Mouse (Mus musculus) urinary bladder, postnatal 10 days (tissue): ENCODE results near the gene Zxdb.
"Not testable (repeated sequence)": the region's sequence is repeated elsewhere in the genome, so short reads cannot be mapped to it uniquely, and the experiment has no call there.

Experiments used
- DNase-seq: peaks from one replicate; pipeline ENCODE4 v3.0.0; 2022; ENCODE audit warnings: low spot score

The Zxdb gene

DNA sequence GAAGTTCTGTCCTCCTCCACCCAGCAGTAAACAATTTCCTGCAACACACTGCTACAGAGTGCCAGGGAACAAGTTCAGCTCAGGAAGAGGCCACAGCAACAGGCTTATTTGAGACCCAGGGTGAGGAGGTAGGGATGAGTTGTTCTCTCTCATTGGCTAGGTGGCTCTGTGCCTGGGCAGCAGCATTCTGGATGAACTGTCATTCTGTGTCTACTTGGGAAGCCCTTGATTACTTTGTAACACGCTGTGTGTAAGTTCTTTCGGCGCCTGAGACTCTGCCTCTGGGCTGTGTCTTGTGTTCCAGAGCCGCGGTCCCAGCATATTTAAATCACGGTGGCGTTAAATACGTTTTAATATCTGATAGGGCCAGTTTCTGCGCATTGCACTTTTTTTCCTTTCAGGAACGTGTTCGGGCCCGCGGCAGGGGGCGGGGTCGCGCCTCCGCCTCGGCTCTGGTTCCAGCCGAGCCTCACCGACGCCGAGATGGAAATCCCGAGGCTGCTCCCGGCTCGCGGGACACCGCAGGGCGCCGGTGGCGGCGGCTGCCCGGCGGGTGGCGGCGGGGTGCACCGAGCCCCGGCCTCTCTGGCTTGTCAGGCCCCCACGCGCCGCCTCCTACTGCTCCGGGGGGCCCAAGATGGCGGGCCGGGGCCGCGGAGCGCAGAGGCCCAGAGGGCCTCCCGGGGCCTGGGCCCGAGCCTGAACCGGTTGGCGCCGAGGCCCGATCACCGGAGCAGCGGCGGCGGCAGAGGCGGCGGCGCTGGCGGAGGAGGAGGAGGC, at the start of gene Zxdb:
Gene Zxdb (plus strand): TSS at position 378 of the 780 bp plus-strand sequence.
- DNase-seq, result not testable (repeated sequence)

DNA sequence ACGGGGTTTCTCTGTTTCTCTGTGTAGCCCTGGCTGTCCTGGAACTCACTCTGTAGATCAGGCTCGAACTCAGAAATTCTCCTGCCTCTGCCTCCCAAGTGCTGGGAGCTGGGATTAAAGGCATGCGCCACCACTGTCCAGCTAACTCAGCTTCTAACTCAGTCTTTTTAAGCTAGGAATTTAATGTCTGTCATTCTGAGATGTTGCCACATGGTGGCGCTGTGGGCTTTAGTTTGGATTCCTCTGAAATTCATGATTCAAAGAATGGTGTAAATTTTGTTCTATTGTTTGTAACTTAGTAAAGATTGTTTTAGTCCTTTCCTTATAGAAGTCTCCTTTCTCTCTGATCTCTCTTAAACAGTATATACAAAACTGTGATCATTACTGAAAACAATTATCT, 49.4 kb upstream of the Zxdb start:
- no peak for DNase-seq

DNA sequence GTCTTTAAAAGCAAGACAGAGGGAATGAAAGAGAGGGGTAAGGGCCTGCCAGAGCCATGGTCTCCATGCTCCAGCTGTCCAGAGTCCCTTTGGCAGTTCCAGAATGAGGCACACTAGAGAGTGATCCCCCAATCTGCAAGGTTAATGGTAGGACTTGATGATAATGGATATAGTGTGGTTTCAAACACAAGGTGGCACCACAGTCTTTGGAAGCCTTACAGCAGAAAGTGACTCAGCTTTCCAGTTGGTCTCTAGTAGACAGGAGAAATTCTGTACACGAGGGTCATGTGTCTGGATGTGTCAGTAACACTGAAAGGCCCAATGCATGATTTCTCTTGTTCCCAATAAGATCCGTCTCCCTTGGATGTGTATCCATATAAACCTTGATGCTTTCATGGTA, 42.8 kb upstream of the Zxdb start:
- DNase-seq, result not testable (repeated sequence)

DNA sequence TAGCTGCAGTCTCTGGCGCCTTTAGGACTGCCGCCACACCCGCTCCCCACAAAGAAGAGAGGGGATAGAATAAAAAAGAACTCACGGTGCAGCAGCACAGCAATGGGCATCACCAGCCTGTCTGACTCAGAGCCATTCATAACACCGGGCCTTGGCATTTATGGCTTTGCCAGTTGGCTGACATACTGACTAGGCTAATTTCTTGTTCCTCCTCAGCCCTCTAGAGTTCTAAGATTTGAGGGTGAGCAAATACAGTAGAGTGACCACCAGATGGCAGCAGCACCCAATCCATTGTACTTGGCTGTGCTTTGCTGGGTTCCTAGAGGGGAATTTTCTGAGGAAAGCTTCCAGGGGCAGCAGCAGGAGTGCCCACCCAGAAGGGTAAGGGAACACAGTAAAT, 34.8 kb upstream of the Zxdb start:
- not testable (repeated sequence) for DNase-seq

DNA sequence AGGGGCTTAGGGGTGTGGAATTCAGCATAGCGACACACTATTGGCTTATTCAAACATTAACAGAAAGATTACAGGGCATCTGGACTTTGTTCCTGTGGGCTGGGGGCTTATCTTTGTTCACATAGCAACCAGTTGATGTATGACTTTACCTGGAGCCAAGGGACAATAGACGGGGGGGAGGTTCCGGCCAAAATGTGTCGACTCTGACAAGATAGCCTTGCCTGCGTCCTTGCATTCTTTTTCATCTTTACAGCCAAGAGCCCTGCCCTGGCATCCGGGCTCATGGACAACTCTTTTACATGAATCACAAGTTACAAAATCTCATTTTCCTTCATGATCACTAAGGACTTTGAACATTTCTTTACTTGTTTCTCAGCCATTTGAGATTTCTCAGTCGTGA, 17.7 kb upstream of the Zxdb start:
- DNase-seq, result not testable (repeated sequence)

DNA sequence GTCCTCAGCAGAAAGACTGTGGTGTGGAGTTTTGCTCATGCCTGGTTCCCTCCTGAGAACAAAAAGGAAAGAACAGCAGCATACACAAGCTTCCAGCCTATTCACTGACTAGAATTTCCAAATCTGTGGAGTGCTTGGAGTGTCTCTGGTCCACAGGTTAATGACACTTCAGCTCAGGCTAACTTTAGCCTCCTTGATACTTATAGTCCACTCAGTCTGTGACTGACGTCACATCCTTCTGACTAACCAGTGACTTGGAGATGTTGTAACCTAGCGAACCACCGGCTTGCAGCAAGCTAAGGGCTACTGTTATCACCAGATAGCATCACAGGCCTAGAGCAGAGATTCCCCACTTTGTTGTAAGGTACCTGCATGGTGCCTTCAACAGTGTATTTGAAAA, 14.6 kb upstream of the Zxdb start:
- not testable (repeated sequence) for DNase-seq

DNA sequence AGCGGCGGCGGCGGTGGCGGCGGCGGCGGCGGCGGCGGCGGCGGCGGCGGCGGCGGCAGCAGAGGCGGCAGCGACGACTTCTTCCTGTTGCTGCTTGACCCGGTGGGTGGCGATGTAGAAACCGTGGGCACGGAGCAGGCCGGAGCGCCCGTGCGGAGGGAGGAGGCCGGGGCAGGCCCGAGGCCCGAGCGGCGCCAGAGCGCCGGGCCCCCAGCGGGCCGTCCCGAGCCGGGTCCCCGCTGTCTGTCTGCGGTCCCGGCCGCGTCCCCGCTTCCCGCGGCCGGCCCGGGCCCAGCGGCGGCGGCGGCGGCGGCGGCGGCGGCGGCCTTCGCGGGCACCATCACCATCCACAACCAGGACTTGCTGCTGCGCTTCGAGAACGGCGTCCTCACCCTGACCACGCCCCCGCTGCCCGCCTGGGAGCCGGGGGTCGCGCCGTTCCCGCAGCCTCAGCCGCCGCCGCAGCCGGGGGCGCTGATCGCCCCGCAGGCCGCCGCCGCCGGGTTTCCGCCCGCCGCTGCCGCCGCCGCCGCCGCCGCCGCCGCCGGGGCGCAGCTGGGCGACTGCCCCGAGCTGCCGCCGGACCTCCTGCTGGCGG, 702 bp downstream of the Zxdb start:
- not testable (repeated sequence) for DNase-seq

DNA sequence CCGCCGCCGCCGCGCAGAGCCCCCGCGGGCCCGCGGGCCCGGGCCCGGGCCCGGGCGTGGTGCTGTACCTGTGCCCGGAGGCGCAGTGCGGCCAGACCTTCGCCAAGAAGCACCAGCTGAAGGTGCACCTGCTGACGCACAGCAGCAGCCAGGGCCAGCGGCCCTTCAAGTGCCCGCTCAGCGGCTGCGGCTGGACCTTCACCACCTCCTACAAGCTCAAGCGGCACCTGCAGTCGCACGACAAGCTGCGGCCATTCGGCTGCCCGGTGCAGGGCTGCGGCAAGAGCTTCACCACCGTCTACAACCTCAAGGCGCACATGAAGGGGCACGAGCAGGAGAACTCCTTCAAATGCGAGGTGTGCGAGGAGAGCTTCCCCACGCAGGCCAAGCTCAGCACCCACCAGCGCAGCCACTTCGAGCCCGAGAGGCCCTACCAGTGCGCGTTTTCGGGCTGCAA, 1.3 kb downstream of the Zxdb start:
- not testable (repeated sequence) for DNase-seq

DNA sequence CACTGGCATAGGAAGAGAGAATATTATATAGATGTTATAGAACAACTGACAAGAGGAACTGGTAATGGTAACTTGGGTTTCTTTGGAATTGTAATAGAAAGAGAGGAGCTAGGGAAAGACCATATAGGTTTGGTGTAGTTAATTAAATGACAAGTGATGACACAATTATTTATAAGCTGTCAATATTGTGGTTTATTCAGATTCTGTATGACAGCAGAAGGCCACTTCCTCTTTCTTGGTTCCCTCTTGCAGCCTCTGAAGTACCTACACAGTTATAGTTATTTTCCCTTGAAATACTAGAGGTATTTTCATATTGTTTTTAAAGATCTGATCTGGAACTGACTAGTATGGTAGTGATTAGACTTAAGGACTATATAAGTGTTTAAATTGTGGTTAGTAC, 7.2 kb downstream of the Zxdb start:
- DNase-seq, result no peak

DNA sequence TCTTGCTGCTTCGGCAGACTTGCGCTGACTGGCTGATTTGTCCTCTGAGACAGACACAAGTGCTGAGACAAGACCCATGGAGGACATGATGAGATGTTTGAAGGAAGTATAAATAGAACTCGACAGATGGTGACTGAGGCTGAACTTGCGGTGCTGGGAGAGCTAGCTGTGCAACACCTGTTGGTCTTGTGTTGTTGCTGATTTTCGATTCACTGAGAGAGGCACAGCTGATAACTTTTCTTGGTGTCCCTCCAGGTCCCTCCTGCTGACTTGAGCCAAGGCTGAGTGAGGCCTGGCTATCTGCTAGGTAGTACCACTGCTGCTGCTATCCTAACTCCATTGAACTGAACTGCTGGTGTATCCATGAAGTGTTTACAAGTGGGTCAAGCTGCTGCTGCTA, 29.4 kb downstream of the Zxdb start:
- no peak for DNase-seq

DNA sequence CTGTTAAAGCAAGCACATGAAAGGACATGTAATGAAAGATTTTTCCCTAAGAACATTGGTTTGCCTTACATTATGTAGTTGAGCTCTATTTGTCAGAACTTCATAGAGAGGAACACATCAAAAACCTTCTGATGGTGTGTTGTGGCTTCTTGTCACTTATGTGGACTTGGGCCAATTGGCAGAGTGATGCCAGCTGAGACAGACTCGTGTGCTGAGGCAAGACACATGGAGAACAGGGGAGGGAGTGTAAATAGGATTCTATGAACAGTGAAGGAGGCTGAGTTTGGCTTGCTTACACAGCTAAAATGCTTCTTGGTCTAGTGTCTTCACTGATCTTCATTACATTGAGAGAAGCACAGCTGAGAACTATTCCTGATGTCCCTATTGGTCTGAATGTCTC, 35.6 kb downstream of the Zxdb start:
- no peak for DNase-seq

DNA sequence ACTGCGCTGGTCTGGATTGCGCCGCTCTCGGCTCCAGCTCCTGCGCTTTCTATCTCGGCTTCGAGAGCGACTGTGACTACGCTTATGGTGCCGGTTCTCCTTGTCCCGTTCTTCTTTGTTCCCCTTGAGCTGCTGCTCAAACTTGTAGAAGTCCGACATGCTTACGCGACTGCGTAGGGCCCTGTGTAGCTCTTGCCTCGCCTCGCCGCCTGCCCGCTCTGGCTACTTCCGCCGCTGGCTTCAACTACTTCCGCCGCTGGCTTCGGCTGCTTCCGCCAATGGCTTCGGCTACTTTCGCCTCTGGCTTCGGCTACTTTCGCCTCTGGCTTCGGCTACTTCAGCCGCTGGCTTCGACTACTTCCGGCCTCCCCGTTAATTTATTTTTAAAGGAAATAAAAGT, 49.5 kb downstream of the Zxdb start:
- no peak for DNase-seq
